Mouse (Mus musculus) forebrain, embryonic 13.5 days (tissue): ENCODE data around the gene Rpl23. TPM values are rescaled to one million over a fixed set of nuclear protein-coding genes. Genes with fewer than 3 reads are reported as not detected.

Source experiments
- ATAC-seq: fragments of 200-750 bp; cut with Nextera tagmentation; 2 replicates; pipeline ENCODE4 v1.8.0; 2017
- H3K27ac ChIP-seq: fragments of 300-500 bp; sonication (generic); 2 replicates; pipeline ENCODE4 v1.5.1; 2015; ENCODE audit warnings: inconsistent platforms, mild to moderate bottlenecking, moderate library complexity
- H3K27me3 ChIP-seq: fragments of 300-500 bp; sonication (generic); 2 replicates; pipeline ENCODE4 v1.6.1; 2015; ENCODE audit warnings: mild to moderate bottlenecking, inconsistent platforms
- H3K36me3 ChIP-seq: fragments of 300-500 bp; sonication (generic); 2 replicates; pipeline ENCODE4 v1.6.1; 2015; ENCODE audit warnings: mild to moderate bottlenecking, inconsistent platforms; ENCODE audit not compliant: poor library complexity, severe bottlenecking
- H3K4me1 ChIP-seq: fragments of 300-500 bp; sonication (generic); 2 replicates; pipeline ENCODE4 v1.6.1; 2015; ENCODE audit warnings: inconsistent platforms
- H3K4me2 ChIP-seq: fragments of 300-500 bp; sonication (generic); 2 replicates; pipeline ENCODE4 v1.6.1; 2015; ENCODE audit warnings: inconsistent platforms, mild to moderate bottlenecking, moderate library complexity
- H3K4me3 ChIP-seq: fragments of 300-500 bp; sonication (generic); 2 replicates; pipeline ENCODE4 v1.5.1; 2015; ENCODE audit warnings: mild to moderate bottlenecking, inconsistent platforms
- H3K9ac ChIP-seq: fragments of 300-500 bp; sonication (generic); 2 replicates; pipeline ENCODE4 v1.6.1; 2015; ENCODE audit warnings: mild to moderate bottlenecking, inconsistent platforms
- H3K9me3 ChIP-seq: fragments of 300-500 bp; sonication (generic); replicated peaks from 2 replicates; pipeline ENCODE4 v1.6.1; 2016; ENCODE audit warnings: inconsistent platforms
- WGBS: fragments of 180-500 bp; shearing (Covaris S2); methylation state at CpG from one replicate; pipeline ENCODE4 v1.1.7; 2015; 5-methylcytosine and 5-hydroxymethylcytosine counted together
- microRNA-seq: library from miRNA; unstranded; fragments of <30 nt; microRNA quantifications from one replicate; pipeline ENCODE4, GENCODE M21; 2016
- polyA plus RNA-seq: library from polyadenylated mRNA; unstranded; fragments of >200 nt; fragmentation: Nextera tagmentation; extraction: Ambion mirVana; gene quantifications from 2 replicates; pipeline ENCODE4 v1.2.1, GENCODE M21; 2015

Gene Rpl23
- polyA plus RNA-seq, 1 experiment from 2014 or later, result 461 TPM

DNA sequence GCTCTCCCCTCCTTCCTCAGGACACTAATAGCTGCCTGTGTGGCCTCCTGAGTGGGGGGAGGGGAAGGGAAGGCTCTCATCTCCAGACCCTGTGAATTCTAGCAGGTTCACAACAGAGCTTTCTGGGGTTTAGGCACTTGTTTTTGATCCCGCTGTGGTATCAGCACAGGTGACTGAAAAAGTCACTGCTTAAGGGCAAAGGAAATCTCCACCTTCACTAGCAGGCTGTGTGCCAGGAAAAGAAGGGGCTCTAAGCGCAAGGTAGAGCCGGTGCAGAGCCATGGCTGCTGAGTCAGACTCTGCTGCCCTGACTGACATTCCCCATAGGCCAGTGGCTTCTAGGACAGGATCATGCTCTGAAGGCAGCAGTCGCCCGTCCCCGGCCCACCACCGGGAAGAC is 53.5 kb downstream of the Rpl23 start:
- Histone ChIP-seq H3K4me2 (no peak overlapping the region), H3K9me3 (no peaks in the 10 kb centered on the region), H3K4me3 (no peak overlapping the region), H3K27me3 (no peaks in the 10 kb centered on the region), H3K27ac (no peak overlapping the region), H3K9ac (no peak overlapping the region), H3K36me3 (peaks cover 89% of the 10 kb centered on the region), H3K4me1 (peaks cover 3% of the 10 kb centered on the region; the same call in 1 of the 2 replicates)
- ATAC-seq, result no peak
- WGBS, result 85% methylated on average over 7 of the region's 7 CpGs

- no peak overlapping the region for H3K9ac ChIP-seq
- H3K4me2 ChIP-seq, result no peak overlapping the region
- no peaks in the 10 kb centered on the region for H3K27me3 ChIP-seq
- no peaks in the 10 kb centered on the region for H3K4me1 ChIP-seq
- ATAC-seq, result no peak
- peaks cover 93% of the 10 kb centered on the region for H3K36me3 ChIP-seq
- WGBS, result 85% methylated on average over 7 of the region's 7 CpGs
- H3K27ac ChIP-seq, result no peak overlapping the region
- H3K9me3 ChIP-seq, result no peaks in the 10 kb centered on the region
- H3K4me3 ChIP-seq, result no peak overlapping the region
Observed at GRCm38 (mm10) chr11:97728311-97728710, 53.9 kb downstream of the Rpl23 start.

Small RNA genes within 50 kb of the gene (microRNA-seq; reads per million reads assigned to microRNA genes)
- 1.3 reads per million for gene Mir8102

Other genes with a start within 250 kb of the Rpl23 start
- 5.6 and 6.4 TPM in 2 replicates for gene Srcin1, start 206.3 kb downstream of the Rpl23 start, polyA plus RNA-seq
- gene Epop, start 152.7 kb downstream of the Rpl23 start, polyA plus RNA-seq, result 3.5 and 3.9 TPM in 2 replicates
- 3.2 and 3.5 TPM in 2 replicates for gene Mllt6, start 119.0 kb downstream of the Rpl23 start, polyA plus RNA-seq
- gene Cisd3, start 96.6 kb downstream of the Rpl23 start, polyA plus RNA-seq, result 12.8 and 17.3 TPM in 2 replicates
- gene Pcgf2, start 81.9 kb downstream of the Rpl23 start, polyA plus RNA-seq, result 21.5 and 22.9 TPM in 2 replicates
- 559 and 571 TPM in 2 replicates for gene Psmb3, start 79.0 kb downstream of the Rpl23 start, polyA plus RNA-seq
- 3.5 and 4.2 TPM in 2 replicates for gene Pip4k2b, start 37.7 kb downstream of the Rpl23 start, polyA plus RNA-seq
- gene Cwc25, start 15.9 kb downstream of the Rpl23 start, polyA plus RNA-seq, result 18.0 and 20.1 TPM in 2 replicates
- gene 1700001P01Rik, start 6.5 kb downstream of the Rpl23 start, polyA plus RNA-seq, result 0.62 and 0.76 TPM in 2 replicates
- gene Lasp1, start 16.6 kb upstream of the Rpl23 start, polyA plus RNA-seq, result 95.3 and 109 TPM in 2 replicates
- 17.4 and 18.7 TPM in 2 replicates for gene B230217C12Rik, start 58.3 kb upstream of the Rpl23 start, polyA plus RNA-seq
- 0.78 and 1.4 TPM in 2 replicates for gene Fbxo47, start 101.7 kb upstream of the Rpl23 start, polyA plus RNA-seq
- 0.14 and 0.34 TPM in 2 replicates for gene Plxdc1, start 204.0 kb upstream of the Rpl23 start, polyA plus RNA-seq
- gene Arl5c, start 213.7 kb upstream of the Rpl23 start, polyA plus RNA-seq, result 8.4 and 11.0 TPM in 2 replicates
- gene Cacnb1, start 240.6 kb upstream of the Rpl23 start, polyA plus RNA-seq, result 25.9 and 29.9 TPM in 2 replicates
- gene Rpl19, start 244.3 kb upstream of the Rpl23 start, polyA plus RNA-seq, result 801 and 821 TPM in 2 replicates